Mouse (Mus musculus): ENCODE results near the gene D17Wsu92e. TPM values are rescaled to one million over a fixed set of nuclear protein-coding genes. Genes with fewer than 3 reads are reported as not detected.

D17Wsu92e gene
- polyA plus RNA-seq, 1 experiment: 79.4 TPM

- peaks cover 55% of the 10 kb centered on the region for H3K27me3 ChIP-seq (ENCODE audit: control insufficient read depth, insufficient read depth, insufficient read length)
- H3K36me3 ChIP-seq (ENCODE audit: control insufficient read depth, insufficient read depth): no peaks in the 10 kb centered on the region
- TF ChIP-seq MYOD1 (IDR thresholded peaks at IDR 0.05; ENCODE audit: control insufficient read depth in 1 of 3, insufficient read length in 2 of 3, low read depth in 2 of 3): no peak
- no peak overlapping the region for H3ac ChIP-seq (ENCODE audit: control insufficient read depth, insufficient read length)
- no peak overlapping the region for H3K4me3 ChIP-seq
- no peaks in the 10 kb centered on the region for H3K79me2 ChIP-seq (ENCODE audit: control insufficient read depth, insufficient read depth)
- no peak overlapping the region for H3K4me2 ChIP-seq (ENCODE audit: low read depth)
These were observed 100.8 kb downstream of the D17Wsu92e start for GRCm38 (mm10) chr17:27719663-27720062.

DNA sequence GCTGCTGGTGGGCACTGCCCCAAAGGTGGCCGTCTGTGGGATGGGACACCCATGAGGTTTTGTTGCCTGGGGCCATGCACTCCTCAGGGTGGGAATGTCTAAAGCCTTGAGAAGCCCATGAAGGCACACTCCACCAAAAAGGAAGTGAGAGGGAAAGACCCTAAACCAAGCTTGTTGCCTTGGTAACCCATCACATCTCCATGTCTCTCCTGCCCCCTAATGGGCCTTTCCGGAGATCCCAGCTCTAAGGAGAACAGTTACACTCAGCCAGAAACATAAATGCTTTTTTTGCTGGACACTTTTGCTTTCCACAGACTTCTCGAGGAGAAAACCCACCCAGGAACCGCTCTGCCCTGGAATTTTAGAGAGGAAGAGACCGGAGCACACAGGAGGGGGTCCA lies 102.2 kb downstream of the D17Wsu92e start:
- no peaks in the 10 kb centered on the region for H3K79me2 ChIP-seq (ENCODE audit: control insufficient read depth, insufficient read depth)
- TF ChIP-seq E2F4 (IDR thresholded peaks at IDR 0.05; ENCODE audit: insufficient read depth): no peak
- no peak for TF ChIP-seq POLR2A (IDR thresholded peaks at IDR 0.05; ENCODE audit: insufficient read length, low read depth)
- TF ChIP-seq TCF3 (IDR thresholded peaks at IDR 0.05; ENCODE audit: insufficient read length, low read depth): no peak
- no peak for TF ChIP-seq MYOG (IDR thresholded peaks at IDR 0.05; ENCODE audit: control insufficient read depth in 1 of 3, insufficient read depth in 1 of 3, insufficient read length in 2 of 3, low read depth in 2 of 3)
- no peak for TF ChIP-seq MYOD1 (IDR thresholded peaks at IDR 0.05; ENCODE audit: control insufficient read depth in 1 of 3, insufficient read length in 2 of 3, low read depth in 2 of 3)
- no peak for TF ChIP-seq USF1 (IDR thresholded peaks at IDR 0.05; ENCODE audit: low read depth)
- no peak for TF ChIP-seq CEBPB (IDR thresholded peaks at IDR 0.05; ENCODE audit: insufficient read depth, poor library complexity, severe bottlenecking)
- no peak for TF ChIP-seq TCF12 (IDR thresholded peaks at IDR 0.05; ENCODE audit: insufficient read depth, poor library complexity, severe bottlenecking)
- peaks cover 59% of the 10 kb centered on the region for H3K27me3 ChIP-seq (ENCODE audit: control insufficient read depth, insufficient read depth, insufficient read length)
- no peak overlapping the region for H3K4me3 ChIP-seq
- no peaks in the 10 kb centered on the region for H3K36me3 ChIP-seq (ENCODE audit: control insufficient read depth, insufficient read depth)
- no peak overlapping the region for H3K4me2 ChIP-seq (ENCODE audit: low read depth)
- no peak overlapping the region for H3ac ChIP-seq (ENCODE audit: control insufficient read depth, insufficient read length)

GRCm38 (mm10) chr17:27716804-27717203 lies 103.6 kb downstream of the D17Wsu92e start:
- H3K36me3 ChIP-seq (ENCODE audit: control insufficient read depth, insufficient read depth): no peaks in the 10 kb centered on the region
- no peaks in the 10 kb centered on the region for H3K79me2 ChIP-seq (ENCODE audit: control insufficient read depth, insufficient read depth)
- no peak overlapping the region for H3ac ChIP-seq (ENCODE audit: control insufficient read depth, insufficient read length)
- no peak overlapping the region for H3K4me2 ChIP-seq (ENCODE audit: low read depth)
- H3K4me3 ChIP-seq: no peak overlapping the region
- peaks cover 53% of the 10 kb centered on the region for H3K27me3 ChIP-seq (ENCODE audit: control insufficient read depth, insufficient read depth, insufficient read length)
- no peak for TF ChIP-seq MYOG (IDR thresholded peaks at IDR 0.05; ENCODE audit: control insufficient read depth in 1 of 3, insufficient read depth in 1 of 3, insufficient read length in 2 of 3, low read depth in 2 of 3)
- TF ChIP-seq REST (IDR thresholded peaks at IDR 0.05; ENCODE audit: insufficient read depth, insufficient read length): no peak

GRCm38 (mm10) chr17:27712832-27713231 lies 107.6 kb downstream of the D17Wsu92e start:
- Histone ChIP-seq H3K27me3 (ENCODE audit: control insufficient read depth, insufficient read depth, insufficient read length) (peaks cover 26% of the 10 kb centered on the region), H3K36me3 (ENCODE audit: control insufficient read depth, insufficient read depth) (no peaks in the 10 kb centered on the region), H3K4me2 (ENCODE audit: low read depth) (no peak overlapping the region)

GRCm38 (mm10) chr17:27709650-27710049 lies 110.8 kb downstream of the D17Wsu92e start:
- Histone ChIP-seq H3K79me2 (ENCODE audit: control insufficient read depth, insufficient read depth) (no peaks in the 10 kb centered on the region), H3K27me3 (ENCODE audit: control insufficient read depth, insufficient read depth, insufficient read length) (peaks cover 8% of the 10 kb centered on the region)

More at GRCm38 (mm10) chr17:27712832-27713231, 107.6 kb downstream of the D17Wsu92e start:
- TF ChIP-seq MYOG (IDR thresholded peaks at IDR 0.05; ENCODE audit: control insufficient read depth in 1 of 3, insufficient read depth in 1 of 3, insufficient read length in 2 of 3, low read depth in 2 of 3) (peak in 1 of 3 experiments; percentile 60), POLR2AphosphoS2 (IDR thresholded peaks at IDR 0.05; ENCODE audit: insufficient read length, low read depth) (no peak)
- Histone ChIP-seq H3K79me2 (ENCODE audit: control insufficient read depth, insufficient read depth) (no peaks in the 10 kb centered on the region), H3ac (ENCODE audit: control insufficient read depth, insufficient read length) (no peak overlapping the region), H3K4me3 (no peak overlapping the region)

GRCm38 (mm10) chr17:27707954-27708661 lies 112.3 kb downstream of the D17Wsu92e start:
- H3ac ChIP-seq (ENCODE audit: control insufficient read depth, insufficient read length): no peak overlapping the region
- no peaks in the 10 kb centered on the region for H3K36me3 ChIP-seq (ENCODE audit: control insufficient read depth, insufficient read depth)
- H3K79me2 ChIP-seq (ENCODE audit: control insufficient read depth, insufficient read depth): no peaks in the 10 kb centered on the region
- no peak for TF ChIP-seq E2F4 (IDR thresholded peaks at IDR 0.05; ENCODE audit: insufficient read depth)
- TF ChIP-seq TCF12 (IDR thresholded peaks at IDR 0.05; ENCODE audit: insufficient read depth, poor library complexity, severe bottlenecking): no peak
- TF ChIP-seq REST (IDR thresholded peaks at IDR 0.05; ENCODE audit: insufficient read depth, insufficient read length): no peak
- TF ChIP-seq POLR2AphosphoS2 (IDR thresholded peaks at IDR 0.05; ENCODE audit: insufficient read length, low read depth): no peak
- no peak for TF ChIP-seq CEBPB (IDR thresholded peaks at IDR 0.05; ENCODE audit: insufficient read depth, poor library complexity, severe bottlenecking)
- no peak for TF ChIP-seq POLR2A (IDR thresholded peaks at IDR 0.05; ENCODE audit: insufficient read length, low read depth)
- no peak for TF ChIP-seq USF1 (IDR thresholded peaks at IDR 0.05; ENCODE audit: low read depth)
- peak in 1 of 3 experiments; percentile 22 for TF ChIP-seq MYOD1 (IDR thresholded peaks at IDR 0.05; ENCODE audit: control insufficient read depth in 1 of 3, insufficient read length in 2 of 3, low read depth in 2 of 3)
- no peaks in the 10 kb centered on the region for H3K27me3 ChIP-seq (ENCODE audit: control insufficient read depth, insufficient read depth, insufficient read length)
- H3K4me2 ChIP-seq (ENCODE audit: low read depth): no peak overlapping the region
- no peak overlapping the region for H3K4me3 ChIP-seq

More at GRCm38 (mm10) chr17:27709650-27710049, 110.8 kb downstream of the D17Wsu92e start:
- H3K4me2 ChIP-seq (ENCODE audit: low read depth): no peak overlapping the region
- no peaks in the 10 kb centered on the region for H3K36me3 ChIP-seq (ENCODE audit: control insufficient read depth, insufficient read depth)
- no peak for TF ChIP-seq SRF (IDR thresholded peaks at IDR 0.05; ENCODE audit: control insufficient read depth, insufficient read length, low read depth)
- TF ChIP-seq TCF3 (IDR thresholded peaks at IDR 0.05; ENCODE audit: insufficient read length, low read depth): no peak
- no peak for TF ChIP-seq MYOG (IDR thresholded peaks at IDR 0.05; ENCODE audit: control insufficient read depth in 1 of 3, insufficient read depth in 1 of 3, insufficient read length in 2 of 3, low read depth in 2 of 3)
- TF ChIP-seq TCF12 (IDR thresholded peaks at IDR 0.05; ENCODE audit: insufficient read depth, poor library complexity, severe bottlenecking): no peak
- TF ChIP-seq USF1 (IDR thresholded peaks at IDR 0.05; ENCODE audit: low read depth): no peak
- TF ChIP-seq POLR2A (IDR thresholded peaks at IDR 0.05; ENCODE audit: insufficient read length, low read depth): no peak
- TF ChIP-seq REST (IDR thresholded peaks at IDR 0.05; ENCODE audit: insufficient read depth, insufficient read length): no peak
- no peak for TF ChIP-seq CEBPB (IDR thresholded peaks at IDR 0.05; ENCODE audit: insufficient read depth, poor library complexity, severe bottlenecking)
- TF ChIP-seq MAX (IDR thresholded peaks at IDR 0.05; ENCODE audit: low read depth): no peak
- TF ChIP-seq POLR2AphosphoS2 (IDR thresholded peaks at IDR 0.05; ENCODE audit: insufficient read length, low read depth): no peak
- H3K4me3 ChIP-seq: no peak overlapping the region
- H3ac ChIP-seq (ENCODE audit: control insufficient read depth, insufficient read length): no peak overlapping the region
